Mouse (Mus musculus) left cerebral cortex, postnatal 4 days (tissue): ENCODE results near the gene Fkbp6. TPM values are rescaled to one million over a fixed set of nuclear protein-coding genes. Genes with fewer than 3 reads are reported as not detected.

Experiments used
- DNase-seq: peaks from one replicate; pipeline ENCODE4 v3.0.0-alpha.2; 2022
- intact Hi-C: fragments of 180-260 bp; cut with DNase I; formaldehyde crosslinking; loops from one replicate; pipeline ENCODE4 v1.15.1; 2025
- total RNA-seq, 2 experiments: library from RNA; stranded (reverse); gene quantifications; 2 replicates each; pipeline ENCODE4 v1.2.3; 2021

Gene Fkbp6
- total RNA-seq, 2 experiments from 2014 or later: 0.42 to 0.64 TPM

GRCm38 (mm10) chr5:135353564-135353963 lies 3.7 kb upstream of the Fkbp6 start:
- no peak for DNase-seq
- intact Hi-C loops: no loop called here

- DNase-seq: no peak
- intact Hi-C loops: no loop called here
Observed at GRCm38 (mm10) chr5:135352995-135353394, 3.2 kb upstream of the Fkbp6 start, which contains the start of gene Trim50. Trim50 (plus strand) TSS chr5:135353295.

- no peak for DNase-seq
- intact Hi-C loops: no loop called here
Observed at GRCm38 (mm10) chr5:135351606-135352005, 1.8 kb upstream of the Fkbp6 start.

GRCm38 (mm10) chr5:135347511-135348011 lies 2.3 kb downstream of the Fkbp6 start:
- DNase-seq: no peak
- intact Hi-C loops: no loop called here

- intact Hi-C loops: no loop called here
- DNase-seq: no peak
Observed at GRCm38 (mm10) chr5:135346430-135346829, 3.4 kb downstream of the Fkbp6 start.

GRCm38 (mm10) chr5:135345989-135346388 lies 3.9 kb downstream of the Fkbp6 start:
- intact Hi-C loops: no loop called here
- DNase-seq: no peak

GRCm38 (mm10) chr5:135337575-135337974 lies 12.3 kb downstream of the Fkbp6 start:
- no peak for DNase-seq
- intact Hi-C loops: no loop called here

GRCm38 (mm10) chr5:135331161-135331560 lies 18.7 kb downstream of the Fkbp6 start:
- no peak for DNase-seq
- intact Hi-C loops: no loop called here

- intact Hi-C loops: no loop called here
- no peak for DNase-seq
Observed at GRCm38 (mm10) chr5:135330201-135330600, 19.6 kb downstream of the Fkbp6 start.

- no peak for DNase-seq
- intact Hi-C loops: no loop called here
Observed at GRCm38 (mm10) chr5:135329471-135329870, 20.4 kb downstream of the Fkbp6 start.

- DNase-seq: no peak
Observed at GRCm38 (mm10) chr5:135326121-135326659, 23.7 kb downstream of the Fkbp6 start.

GRCm38 (mm10) chr5:135322197-135322596 lies 27.6 kb downstream of the Fkbp6 start:
- intact Hi-C loops: no loop called here
- no peak for DNase-seq

More at GRCm38 (mm10) chr5:135326121-135326659, 23.7 kb downstream of the Fkbp6 start:
- intact Hi-C loops: no loop called here

- intact Hi-C loops: no loop called here
Observed at GRCm38 (mm10) chr5:135319856-135320255, 30.0 kb downstream of the Fkbp6 start.

GRCm38 (mm10) chr5:135316177-135316576 lies 33.7 kb downstream of the Fkbp6 start:
- intact Hi-C loops: no loop called here
- DNase-seq: no peak

More at GRCm38 (mm10) chr5:135319856-135320255, 30.0 kb downstream of the Fkbp6 start:
- no peak for DNase-seq

- no peak for DNase-seq
- intact Hi-C loops: no loop called here
Observed at GRCm38 (mm10) chr5:135306321-135306965, 43.4 kb downstream of the Fkbp6 start.

- intact Hi-C loops: no loop called here
- no peak for DNase-seq
Observed at GRCm38 (mm10) chr5:135302454-135302853, 47.4 kb downstream of the Fkbp6 start.

- DNase-seq: no peak
- intact Hi-C loops: no loop called here
Observed at GRCm38 (mm10) chr5:135301916-135302315, 47.9 kb downstream of the Fkbp6 start.

GRCm38 (mm10) chr5:135292001-135292400 lies 57.8 kb downstream of the Fkbp6 start:
- intact Hi-C loops: no loop called here
- no peak for DNase-seq

- intact Hi-C loops: no loop called here
- no peak for DNase-seq
Observed at GRCm38 (mm10) chr5:135291193-135291592, 58.7 kb downstream of the Fkbp6 start.

- intact Hi-C loops: no loop called here
Observed at GRCm38 (mm10) chr5:135290703-135291102, 59.1 kb downstream of the Fkbp6 start.

GRCm38 (mm10) chr5:135286926-135287325 lies 62.9 kb downstream of the Fkbp6 start:
- intact Hi-C loops: loop anchor here (5.0 kb wide), 1 partner anchor 45 kb away; no protein-coding TSS in a partner anchor
- DNase-seq: no peak

More at GRCm38 (mm10) chr5:135290703-135291102, 59.1 kb downstream of the Fkbp6 start:
- no peak for DNase-seq

GRCm38 (mm10) chr5:135286185-135286584 lies 63.7 kb downstream of the Fkbp6 start:
- DNase-seq: peak; percentile 86
- intact Hi-C loops: loop anchor here (5.0 kb wide), 1 partner anchor 44 kb away; no protein-coding TSS in a partner anchor
